Mouse (Mus musculus) layer of hippocampus, postnatal 10 days (tissue): ENCODE results near the gene Lmbr1l. TPM values are rescaled to one million over a fixed set of nuclear protein-coding genes. Genes with fewer than 3 reads are reported as not detected.
"Not testable (repeated sequence)": the region's sequence is repeated elsewhere in the genome, so short reads cannot be mapped to it uniquely, and the experiment has no call there.

Source experiments
- DNase-seq, 2 experiments: peaks; one replicate each; pipeline ENCODE4 v3.0.0; 2021; ENCODE audit warnings: low spot score in 2 of 2
- total RNA-seq, 2 experiments: library from RNA; stranded (reverse); gene quantifications; 2 replicates each; pipeline ENCODE4 v1.2.3; 2021

The Lmbr1l gene
- total RNA-seq, 2 experiments from 2014 or later: 17.2 to 27.3 TPM

- no peak for DNase-seq
Observed at GRCm38 (mm10) chr15:98940816-98941215, 22.8 kb upstream of the Lmbr1l start.

DNA sequence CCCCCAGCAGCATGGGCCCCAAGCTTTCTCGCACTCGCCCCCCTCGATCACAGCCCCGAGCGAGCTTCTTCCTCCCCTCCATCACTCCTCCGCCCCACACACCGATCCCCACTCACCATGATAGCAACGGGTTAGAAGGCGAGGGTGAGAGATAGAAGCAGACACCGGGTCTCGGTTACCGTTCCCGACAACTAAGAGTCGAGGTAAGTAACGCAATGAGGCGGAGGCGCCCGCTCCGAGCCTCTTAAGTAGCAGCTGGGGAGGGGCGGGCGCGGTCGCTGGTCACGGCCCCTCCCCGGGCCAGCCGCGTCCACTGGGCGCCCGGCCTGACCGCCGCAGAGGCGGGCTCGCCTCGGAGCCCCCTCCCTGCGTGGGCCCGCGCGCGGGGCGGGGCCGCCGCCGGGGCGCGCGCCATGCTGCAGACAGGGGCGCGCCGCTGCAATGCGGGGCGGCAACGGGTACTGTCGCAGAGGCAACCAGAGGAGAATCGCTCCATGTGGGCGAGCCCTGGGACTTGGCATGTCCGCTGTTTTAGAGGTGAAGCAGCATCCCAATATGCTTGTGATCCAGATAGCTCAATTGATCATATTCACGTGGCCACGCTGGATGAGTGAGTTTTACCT, 16.3 kb upstream of the Lmbr1l start, which contains the start of gene Tuba1b:
Tuba1b (minus strand) TSS at position 349 of the 623 bp plus-strand sequence.
- DNase-seq: peak; percentile 81 to 90

- DNase-seq: peak; percentile 94 to 98
Observed at GRCm38 (mm10) chr15:98933833-98934216, 15.8 kb upstream of the Lmbr1l start.

DNA sequence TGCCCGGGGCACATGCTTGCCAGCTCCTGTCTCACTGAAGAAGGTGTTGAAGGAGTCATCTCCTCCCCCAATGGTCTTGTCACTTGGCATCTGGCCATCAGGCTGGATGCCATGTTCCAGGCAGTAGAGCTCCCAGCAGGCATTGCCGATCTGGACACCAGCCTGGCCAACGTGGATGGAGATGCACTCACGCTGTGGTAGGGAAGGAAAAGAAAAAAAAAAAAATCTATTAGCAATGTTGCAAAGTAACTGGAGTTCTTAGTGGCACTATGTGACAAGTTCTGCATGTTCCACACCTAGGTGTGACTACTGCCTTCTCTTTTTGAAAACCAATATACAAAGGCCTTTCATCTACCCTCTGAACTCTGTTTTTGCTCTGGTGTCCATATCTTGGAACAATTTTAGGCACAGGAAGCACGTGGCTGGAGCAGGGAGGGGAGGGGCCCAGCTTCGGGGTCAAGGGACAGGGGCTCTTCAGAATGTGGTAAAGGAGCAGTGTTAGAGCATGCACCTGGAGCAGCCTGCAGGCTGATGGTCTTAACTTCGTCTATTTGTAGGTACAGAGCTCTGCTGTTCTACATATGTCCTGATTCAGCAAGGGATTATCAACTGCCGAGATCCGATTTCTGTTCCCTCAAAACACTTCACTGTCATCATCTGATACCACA, 15.1 kb upstream of the Lmbr1l start:
- DNase-seq: not testable (repeated sequence)

- DNase-seq: no peak
Observed at GRCm38 (mm10) chr15:98930998-98931397, 13.0 kb upstream of the Lmbr1l start.

GRCm38 (mm10) chr15:98930017-98930734, 12.1 kb upstream of the Lmbr1l start:
- no peak for DNase-seq

DNA sequence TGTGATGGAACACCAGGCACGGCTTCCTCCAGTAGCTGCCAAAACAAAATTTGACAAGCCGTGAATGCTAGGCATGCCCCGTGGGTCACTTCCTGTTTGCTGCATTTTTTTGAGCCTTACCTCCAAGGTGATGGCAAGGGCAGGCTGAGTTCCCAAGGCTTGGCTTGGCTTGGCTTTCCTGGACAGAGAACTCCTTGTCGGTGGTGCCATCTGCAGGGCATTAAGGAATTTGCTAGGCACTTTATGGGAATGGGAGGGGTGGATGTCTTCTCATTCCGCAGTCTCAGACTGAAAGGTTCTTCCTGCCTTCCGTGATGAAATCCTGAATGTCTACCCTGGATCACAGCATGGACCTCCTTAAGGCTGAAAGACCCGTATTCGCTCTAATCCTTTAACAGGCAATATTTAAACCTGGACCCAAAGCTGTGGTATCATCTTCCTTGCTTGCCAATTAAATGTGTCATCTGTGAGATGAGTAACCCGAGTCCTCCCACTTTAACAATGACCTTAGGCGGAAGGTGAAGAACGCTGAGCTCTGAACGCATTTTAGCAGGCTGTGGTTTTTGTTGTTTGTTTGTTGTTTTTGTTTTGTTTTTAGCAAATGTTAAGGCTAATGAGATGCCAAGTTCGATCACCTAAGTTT, 10.7 kb upstream of the Lmbr1l start:
- DNase-seq: peak; percentile 68 to 76

DNA sequence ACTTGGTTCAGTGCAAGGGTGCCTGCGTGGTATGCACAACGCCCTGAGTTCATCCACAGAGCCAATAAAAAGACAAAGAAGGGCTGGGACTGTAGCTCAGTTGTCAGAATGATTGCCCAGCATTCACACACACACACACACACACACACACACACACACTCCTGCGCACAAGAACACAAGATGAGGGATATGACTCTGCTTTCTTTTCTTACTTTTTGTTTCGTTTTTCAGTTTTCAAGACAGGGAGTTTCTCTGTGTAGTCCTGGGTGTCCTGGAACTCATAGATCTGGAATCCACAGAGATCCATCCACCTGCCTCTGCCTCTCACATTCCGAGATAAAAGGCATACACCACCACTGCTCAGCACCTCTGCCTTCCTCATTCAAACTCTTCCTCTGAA, 9.5 kb upstream of the Lmbr1l start:
- DNase-seq: no peak

DNA sequence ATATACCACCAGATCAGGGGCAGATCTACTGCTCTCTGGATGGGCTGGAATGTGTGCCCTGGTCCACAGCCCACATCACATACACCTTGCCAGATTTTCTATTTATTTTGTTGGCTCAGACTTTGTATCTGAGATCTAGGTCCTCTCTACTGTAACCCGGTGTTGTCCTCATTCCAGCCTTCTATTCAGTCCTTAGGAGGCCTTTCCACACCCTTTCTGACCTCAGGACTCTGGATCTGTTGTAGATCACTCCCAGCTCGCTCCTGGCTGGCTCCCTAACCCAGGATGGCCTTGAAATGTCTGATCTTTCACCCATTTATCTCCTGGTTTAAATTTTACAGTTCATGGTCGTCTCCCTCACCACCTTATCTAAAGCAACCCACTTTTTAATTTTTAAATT, 6.7 kb upstream of the Lmbr1l start:
- DNase-seq: no peak

DNA sequence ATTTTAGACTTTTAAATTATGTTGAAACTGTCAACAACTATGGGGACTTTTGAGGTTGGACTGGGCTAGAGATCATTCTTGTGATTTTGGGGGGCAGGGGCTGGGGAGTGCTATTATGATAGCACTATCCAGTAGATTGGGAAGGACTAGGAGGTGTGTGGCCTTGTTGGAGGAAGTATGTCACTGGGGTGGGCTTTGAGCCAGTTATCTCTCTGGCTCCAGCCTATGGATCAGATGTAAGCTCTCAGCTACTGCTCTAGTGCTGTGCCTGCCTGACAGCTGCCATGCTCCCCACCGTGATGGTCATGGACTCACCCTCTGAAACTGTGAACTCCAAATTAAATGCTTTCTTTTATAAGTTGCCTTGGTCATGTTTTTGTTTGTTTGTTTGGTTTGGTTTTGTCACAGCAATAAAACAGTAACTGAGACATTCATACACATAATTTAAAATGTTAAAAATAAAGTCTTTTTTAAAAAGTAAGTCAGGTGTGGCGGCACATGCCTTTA, 5.1 kb upstream of the Lmbr1l start:
- no peak for DNase-seq

DNA sequence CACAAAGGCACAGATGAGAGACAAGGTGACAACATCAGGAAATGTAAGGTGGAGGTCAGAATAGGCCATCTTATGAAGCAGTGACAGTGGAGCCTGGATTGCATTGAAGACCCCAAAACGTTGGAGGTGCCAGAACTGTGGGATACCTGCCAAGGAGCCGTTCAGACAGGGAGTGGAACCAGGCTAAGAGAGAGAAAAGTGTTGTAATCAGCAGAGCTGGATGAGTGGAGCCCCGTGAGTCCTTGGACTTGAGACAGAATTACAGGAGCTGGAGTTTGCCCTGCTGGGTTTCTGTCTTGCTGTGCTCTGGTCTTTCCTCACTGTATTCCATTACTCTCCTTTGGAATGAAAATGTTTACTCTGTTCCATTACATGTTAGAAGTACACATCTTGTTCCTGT, 4.5 kb upstream of the Lmbr1l start:
- no peak for DNase-seq

- DNase-seq: no peak
Observed at GRCm38 (mm10) chr15:98921510-98921909, 3.5 kb upstream of the Lmbr1l start.

DNA sequence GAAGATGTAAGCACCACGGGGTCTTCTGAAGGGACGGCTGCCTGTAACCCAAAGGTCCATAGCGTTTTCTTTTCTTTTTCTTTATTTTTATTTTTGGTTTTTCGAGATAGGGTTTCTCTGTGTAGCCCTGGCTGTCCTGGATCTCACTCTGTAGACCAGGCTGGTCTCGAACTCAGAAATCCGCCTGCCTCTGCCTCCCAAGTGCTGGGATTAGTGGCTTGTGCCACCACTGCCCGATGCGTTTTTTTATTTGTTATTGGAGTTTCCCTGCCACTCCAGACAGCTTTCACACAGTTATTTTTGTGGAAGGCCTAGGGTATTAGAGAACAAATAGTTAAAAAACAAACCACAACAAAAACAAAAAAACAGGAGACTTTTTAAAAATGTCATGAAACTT, 466 bp upstream of the Lmbr1l start:
- not testable (repeated sequence) for DNase-seq

DNA sequence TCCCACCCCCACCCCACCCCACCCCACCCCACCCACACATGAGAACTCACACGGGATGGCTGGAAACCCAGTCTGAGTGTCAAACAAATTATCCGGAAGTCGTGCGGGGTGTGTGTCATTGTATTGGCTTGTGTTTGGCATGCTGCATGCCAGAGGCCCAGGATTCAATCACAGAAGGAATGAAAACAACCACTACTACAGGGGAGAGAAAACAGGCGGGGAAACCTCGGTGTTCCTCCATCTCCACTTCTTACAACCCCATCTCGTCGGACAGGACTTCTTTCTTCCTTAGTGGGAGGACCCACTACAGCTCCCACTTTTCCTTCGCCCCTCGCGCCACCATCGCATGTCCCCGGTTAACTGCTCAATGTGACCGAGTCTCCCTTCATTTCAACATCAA, 940 bp downstream of the Lmbr1l start:
- peak in 1 of 2 experiments; percentile 37 for DNase-seq

GRCm38 (mm10) chr15:98916016-98916415, 2.0 kb downstream of the Lmbr1l start:
- DNase-seq: no peak

DNA sequence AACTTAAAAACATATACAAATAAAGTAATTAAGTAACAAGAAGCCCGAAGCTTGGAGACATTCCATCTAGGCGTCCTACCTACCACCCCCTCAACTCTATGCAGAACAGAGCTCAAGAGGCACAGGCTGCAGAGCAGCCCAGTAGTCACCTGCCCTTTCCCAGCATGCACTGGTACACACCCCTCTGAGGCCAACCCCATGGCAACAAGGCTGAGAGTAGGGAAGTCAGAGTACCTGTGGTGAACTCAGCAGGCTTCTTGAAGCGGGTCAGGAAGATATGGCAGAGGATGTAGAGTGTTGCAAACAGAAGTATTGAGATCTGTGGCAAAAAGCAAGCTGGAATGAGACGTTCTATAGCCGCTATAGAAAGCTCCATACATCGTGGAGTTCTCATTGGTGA, 3.1 kb downstream of the Lmbr1l start:
- DNase-seq: no peak

GRCm38 (mm10) chr15:98904692-98905091, 13.3 kb downstream of the Lmbr1l start:
- DNase-seq: peak; percentile 57 to 61

GRCm38 (mm10) chr15:98902600-98902999, 15.4 kb downstream of the Lmbr1l start:
- no peak for DNase-seq

DNA sequence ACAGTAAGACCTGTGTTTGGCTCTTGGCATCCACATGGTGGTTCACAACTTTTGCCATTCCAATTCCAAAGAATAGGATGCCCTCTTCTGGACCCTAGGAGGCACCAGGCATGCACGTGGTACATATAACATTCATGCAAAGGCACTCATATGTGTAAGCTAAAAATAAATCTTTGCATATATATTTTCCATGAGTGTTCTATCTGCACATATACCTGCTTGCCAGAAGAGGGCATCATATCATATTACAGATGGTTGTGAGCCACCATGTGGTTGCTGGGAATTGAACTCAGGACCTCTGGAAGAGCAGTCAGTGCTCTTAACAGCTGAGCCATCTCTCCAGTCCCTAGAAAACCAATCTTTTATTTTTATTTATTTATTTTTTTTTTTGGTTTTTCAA, 16.5 kb downstream of the Lmbr1l start:
- no peak for DNase-seq

DNA sequence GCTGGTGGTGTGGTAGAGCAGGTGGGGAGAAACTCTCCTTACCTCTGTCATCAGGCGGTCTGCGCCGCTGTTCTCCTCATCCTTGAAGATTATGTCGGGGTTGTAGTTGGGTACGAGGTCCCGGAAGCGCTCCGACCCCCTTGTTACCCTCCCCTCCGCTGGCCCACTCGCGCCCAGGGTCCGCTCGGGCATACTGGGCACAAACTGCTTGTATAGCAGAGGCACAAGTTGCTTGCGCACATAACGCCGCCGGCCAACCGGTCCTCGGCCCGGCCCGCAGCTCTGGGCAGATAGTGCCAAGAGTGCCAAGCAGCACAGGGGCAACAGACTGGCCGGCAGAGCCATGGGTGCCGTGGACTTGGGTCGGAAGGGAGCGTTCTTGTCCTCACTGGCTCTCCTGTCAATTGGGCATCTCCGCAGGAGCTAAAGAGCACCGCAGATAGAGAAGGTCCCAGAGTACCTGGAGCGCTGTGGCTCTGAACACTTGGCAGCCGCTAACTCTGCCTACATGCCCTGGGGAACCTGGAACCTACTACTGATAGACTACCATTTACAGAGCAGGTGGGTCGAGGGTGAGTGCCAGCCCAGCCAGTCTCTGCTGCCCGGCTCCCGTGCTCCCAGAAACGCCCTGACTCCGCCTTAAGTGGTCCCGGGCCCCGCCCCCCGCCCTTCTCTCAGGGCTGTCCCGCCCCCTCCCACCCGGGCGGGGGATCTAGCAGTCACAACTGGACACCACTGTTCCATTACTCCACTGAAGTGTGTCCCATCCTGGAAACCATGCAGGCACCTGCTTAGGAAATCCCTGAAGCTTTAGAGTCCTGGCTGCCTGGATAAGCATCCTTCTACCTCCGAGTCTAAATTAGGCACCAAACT, 19.9 kb downstream of the Lmbr1l start, which contains the start of gene Dhh:
Dhh (minus strand) TSS at position 613 of the 873 bp plus-strand sequence.
- no peak for DNase-seq

GRCm38 (mm10) chr15:98897495-98897894, 20.5 kb downstream of the Lmbr1l start:
- DNase-seq: no peak
